In the genomic region with DNA sequence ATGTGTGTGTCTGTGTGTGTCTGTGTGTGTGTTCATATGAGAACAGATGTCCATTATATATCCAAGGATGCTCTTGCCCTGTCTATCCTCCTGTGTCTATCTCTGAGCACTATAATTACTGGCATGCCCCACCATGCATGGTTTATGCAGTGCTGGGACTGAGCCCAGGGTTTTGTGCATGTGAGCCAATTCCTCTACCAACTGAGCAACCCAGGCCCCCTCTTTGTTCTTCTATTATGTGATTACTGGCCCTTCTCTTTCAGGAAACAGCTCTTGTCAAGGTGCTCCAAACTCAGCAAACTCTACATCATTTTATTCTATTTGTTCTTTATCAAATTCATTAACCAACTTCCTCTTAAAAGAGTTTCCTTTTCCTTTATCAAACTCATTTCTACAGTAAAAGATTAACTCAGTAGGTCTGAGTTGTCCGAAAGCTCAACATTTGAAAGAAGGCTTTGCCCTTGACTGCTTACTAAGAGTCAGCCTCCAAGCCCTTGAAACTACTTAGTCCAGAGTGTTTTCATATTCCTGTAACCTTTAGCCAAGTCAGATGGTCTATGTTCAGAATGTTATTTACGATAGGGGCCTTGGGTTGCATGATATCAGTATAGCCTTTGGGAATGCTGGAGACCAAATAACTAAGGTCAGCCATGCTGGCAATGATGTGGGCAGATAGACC, we compare ENCODE assay signal across 21 mouse cellular contexts. TPM values are rescaled to one million over a fixed set of nuclear protein-coding genes. Genes with fewer than 3 reads are reported as not detected.
DNase-seq lines count a peak whose midpoint lies in the region; ATAC-seq and TF ChIP-seq lines count a peak whose summit lies in the region.
"Had no signal": no experiment of that assay in that cellular context is flagged by ENCODE, and none has a peak within 500 bp of the region (broad histone marks: within the 10 kb centered on the region; RNA-seq: fewer than 3 reads in every experiment).

No protein-coding gene starts in this region.

- no peak overlapping the region for H3K27ac ChIP-seq in forebrain, postnatal 0 days (ENCODE audit: low read depth, low read length)
- H3K27ac ChIP-seq in forebrain, embryonic 12.5 days = no peak overlapping the region
- H3K27ac ChIP-seq in intestine, embryonic 15.5 days = no peak overlapping the region
- peak overlapping the region; percentile 43 for H3K27ac ChIP-seq in lung, embryonic 16.5 days (ENCODE audit: low read length)
- H3K27ac ChIP-seq in stomach, embryonic 16.5 days (ENCODE audit: low read length) = peak overlapping the region; percentile 60; the same call in 1 of the 2 replicates
- no peak overlapping the region for H3K27ac ChIP-seq in kidney, embryonic 16.5 days (ENCODE audit: low read length)
- H3K27ac ChIP-seq: forebrain, embryonic 15.5 days; hindbrain, embryonic 10.5 days; hindbrain, postnatal 0 days; liver, embryonic 14.5 days; midbrain, embryonic 12.5 days had no signal

- no peak for TF ChIP-seq CTCF in forebrain, postnatal 0 days (IDR thresholded peaks at IDR 0.05; ENCODE audit: low read depth)

- H3K4me3 ChIP-seq in forebrain, postnatal 0 days (ENCODE audit: low read depth, low read length) = no peak overlapping the region
- H3K4me3 ChIP-seq in forebrain, embryonic 12.5 days (replicated peaks) = no peak overlapping the region
- no peak overlapping the region for H3K4me3 ChIP-seq in intestine, embryonic 15.5 days (replicated peaks)
- no peak overlapping the region for H3K4me3 ChIP-seq in lung, embryonic 16.5 days (ENCODE audit: low read length)
- H3K4me3 ChIP-seq in stomach, embryonic 16.5 days (replicated peaks; ENCODE audit: low read length) = no peak overlapping the region
- H3K4me3 ChIP-seq in kidney, embryonic 16.5 days (ENCODE audit: low read length) = no peak overlapping the region
- H3K4me3 ChIP-seq: forebrain, embryonic 15.5 days; hindbrain, embryonic 10.5 days; midbrain, embryonic 12.5 days had no signal

- H3K9me3 ChIP-seq in forebrain, postnatal 0 days (ENCODE audit: low read length) = no peaks in the 10 kb centered on the region
- H3K9me3 ChIP-seq in forebrain, embryonic 12.5 days = no peaks in the 10 kb centered on the region
- H3K9me3 ChIP-seq in intestine, embryonic 15.5 days = no peaks in the 10 kb centered on the region
- no peaks in the 10 kb centered on the region for H3K9me3 ChIP-seq in lung, embryonic 16.5 days (ENCODE audit: control insufficient read depth, low read length)
- H3K9me3 ChIP-seq in stomach, embryonic 16.5 days (replicated peaks; ENCODE audit: control insufficient read depth, low read length) = no peaks in the 10 kb centered on the region
- H3K9me3 ChIP-seq in kidney, embryonic 16.5 days (ENCODE audit: low read length) = no peaks in the 10 kb centered on the region
- H3K9me3 ChIP-seq: forebrain, embryonic 15.5 days; hindbrain, embryonic 10.5 days; midbrain, embryonic 12.5 days had no signal

- WGBS in forebrain, postnatal 0 days = 89% methylated on average over 2 of the region's 2 CpGs
- WGBS in forebrain, embryonic 12.5 days = 87% methylated on average over 2 of the region's 2 CpGs
- 75% methylated on average over 2 of the region's 2 CpGs for WGBS in intestine, embryonic 15.5 days
- WGBS in lung, embryonic 16.5 days = 68% methylated on average over 2 of the region's 2 CpGs
- whole genome bisulfite sequencing in stomach, embryonic 16.5 days = 71% methylated on average over 2 of the region's 2 CpGs
- WGBS in kidney, embryonic 16.5 days = 81% methylated on average over 2 of the region's 2 CpGs

- no peak for DNase-seq in forebrain, postnatal 0 days
- DNase-seq in layer of hippocampus, adult 18-20 months (ENCODE audit: low spot score in 2 of 2) = no peak
- DNase-seq: adrenal gland, postnatal 25 days; cerebellum, adult 2 months; gastrocnemius, postnatal 36 days; kidney, adult 9 months; thymus, adult 18-20 months had no signal

- no peaks in the 10 kb centered on the region for H3K27me3 ChIP-seq in forebrain, postnatal 0 days (ENCODE audit: insufficient read depth, low read length)
- peaks cover 19% of the 10 kb centered on the region for H3K27me3 ChIP-seq in forebrain, embryonic 12.5 days
- H3K27me3 ChIP-seq in intestine, embryonic 15.5 days (replicated peaks) = no peaks in the 10 kb centered on the region
- H3K27me3 ChIP-seq in lung, embryonic 16.5 days (ENCODE audit: control insufficient read depth, insufficient read depth, low read depth, low read length) = no peaks in the 10 kb centered on the region
- no peaks in the 10 kb centered on the region; the same call in 1 of the 2 replicates for H3K27me3 ChIP-seq in stomach, embryonic 16.5 days (ENCODE audit: control insufficient read depth, insufficient read depth, low read length)
- peaks cover 4% of the 10 kb centered on the region; the same call in 1 of the 2 replicates for H3K27me3 ChIP-seq in kidney, embryonic 16.5 days (ENCODE audit: insufficient read depth, low read length)
- H3K27me3 ChIP-seq: forebrain, embryonic 15.5 days had no signal

- no peak overlapping the region for H3K9ac ChIP-seq in forebrain, postnatal 0 days
- no peak overlapping the region for H3K9ac ChIP-seq in forebrain, embryonic 12.5 days
- no peak overlapping the region for H3K9ac ChIP-seq in intestine, embryonic 15.5 days
- no peak overlapping the region for H3K9ac ChIP-seq in lung, embryonic 16.5 days (ENCODE audit: low read length)
- H3K9ac ChIP-seq in stomach, embryonic 16.5 days (ENCODE audit: low read length) = no peak overlapping the region
- H3K9ac ChIP-seq in kidney, embryonic 16.5 days (replicated peaks; ENCODE audit: low read length) = no peak overlapping the region
- H3K9ac ChIP-seq: forebrain, embryonic 15.5 days; liver, embryonic 14.5 days; midbrain, embryonic 12.5 days had no signal

- H3K36me3 ChIP-seq in forebrain, postnatal 0 days (ENCODE audit: insufficient read depth) = no peaks in the 10 kb centered on the region
- no peaks in the 10 kb centered on the region for H3K36me3 ChIP-seq in forebrain, embryonic 12.5 days (replicated peaks)
- no peaks in the 10 kb centered on the region for H3K36me3 ChIP-seq in intestine, embryonic 15.5 days
- no peaks in the 10 kb centered on the region for H3K36me3 ChIP-seq in lung, embryonic 16.5 days (ENCODE audit: control insufficient read depth, insufficient read depth, low read length)
- no peaks in the 10 kb centered on the region for H3K36me3 ChIP-seq in stomach, embryonic 16.5 days (ENCODE audit: control insufficient read depth, insufficient read depth, low read length)
- H3K36me3 ChIP-seq in kidney, embryonic 16.5 days (ENCODE audit: insufficient read depth, low read length) = no peaks in the 10 kb centered on the region
- H3K36me3 ChIP-seq: forebrain, embryonic 15.5 days; hindbrain, embryonic 10.5 days; midbrain, embryonic 12.5 days had no signal

- H3K4me2 ChIP-seq in forebrain, postnatal 0 days (ENCODE audit: low read depth) = no peak overlapping the region
- no peak overlapping the region for H3K4me2 ChIP-seq in forebrain, embryonic 12.5 days
- H3K4me2 ChIP-seq in intestine, embryonic 15.5 days (replicated peaks) = no peak overlapping the region
- H3K4me2 ChIP-seq in lung, embryonic 16.5 days (ENCODE audit: low read depth, low read length) = no peak overlapping the region
- H3K4me2 ChIP-seq in stomach, embryonic 16.5 days (ENCODE audit: low read depth, low read length) = no peak overlapping the region
- H3K4me2 ChIP-seq in kidney, embryonic 16.5 days (replicated peaks; ENCODE audit: low read depth, low read length) = no peak overlapping the region
- H3K4me2 ChIP-seq: forebrain, embryonic 15.5 days; midbrain, embryonic 12.5 days had no signal

- 0 out of 2 replicates have a peak, but pooled peaks have one; percentile 20 for ATAC-seq in forebrain, postnatal 0 days
- no peak for ATAC-seq in forebrain, embryonic 12.5 days (ENCODE audit: low FRiP score)
- ATAC-seq in intestine, embryonic 15.5 days = peak; percentile 68; the same call in 1 of the 2 replicates
- ATAC-seq in lung, embryonic 16.5 days (ENCODE audit: low read depth) = peak; percentile 82
- ATAC-seq in stomach, embryonic 16.5 days (ENCODE audit: insufficient read depth, low FRiP score) = peak; percentile 74; the same call in 1 of the 2 replicates
- no peak for ATAC-seq in kidney, embryonic 16.5 days (ENCODE audit: low FRiP score, low TSS enrichment)
- ATAC-seq: forebrain, embryonic 15.5 days; hindbrain, postnatal 0 days had no signal

- H3K4me1 ChIP-seq in forebrain, postnatal 0 days (ENCODE audit: insufficient read depth) = no peaks in the 10 kb centered on the region
- no peaks in the 10 kb centered on the region for H3K4me1 ChIP-seq in forebrain, embryonic 12.5 days
- no peaks in the 10 kb centered on the region for H3K4me1 ChIP-seq in intestine, embryonic 15.5 days (replicated peaks)
- H3K4me1 ChIP-seq in lung, embryonic 16.5 days (replicated peaks; ENCODE audit: control insufficient read depth, insufficient read depth, low read length) = no peaks in the 10 kb centered on the region
- no peaks in the 10 kb centered on the region for H3K4me1 ChIP-seq in stomach, embryonic 16.5 days (ENCODE audit: control insufficient read depth, insufficient read depth, low read length)
- H3K4me1 ChIP-seq in kidney, embryonic 16.5 days (ENCODE audit: insufficient read depth, low read length) = no peaks in the 10 kb centered on the region
- H3K4me1 ChIP-seq: forebrain, embryonic 15.5 days; hindbrain, embryonic 10.5 days; midbrain, embryonic 12.5 days had no signal

RNA-seq across cellular contexts. Expression of gene Tceanc, which starts 7.4 kb away (rescaled TPM):
- total RNA-seq in forebrain, postnatal 0 days (2014; rRNA removed) = 4.6 TPM in 2 replicates
- polyA plus RNA-seq in forebrain, postnatal 0 days (2015; fragmentation: Nextera tagmentation; extraction: Ambion mirVana) = 2.6 and 3.0 TPM in 2 replicates
- 13.3 and 14.2 TPM in 2 replicates for polyA plus RNA-seq in forebrain, embryonic 12.5 days (2016; fragmentation: Nextera tagmentation; extraction: Ambion mirVana)
- 5.5 and 5.9 TPM in 2 replicates for polyA plus RNA-seq in intestine, embryonic 15.5 days (2015; fragmentation: Nextera tagmentation; extraction: Ambion mirVana)
- polyA plus RNA-seq in lung, embryonic 16.5 days (2015; fragmentation: Nextera tagmentation; extraction: Ambion mirVana) = 7.6 and 9.1 TPM in 2 replicates
- polyA plus RNA-seq in stomach, embryonic 16.5 days (2015; fragmentation: Nextera tagmentation; extraction: Ambion mirVana) = 5.2 and 5.4 TPM in 2 replicates
- 1 to 10 TPM; 1.0 to 1.5 TPM for total RNA-seq in layer of hippocampus, adult 18-20 months (2021)
- 9.6 and 9.9 TPM in 2 replicates for polyA plus RNA-seq in kidney, embryonic 16.5 days (2015; fragmentation: Nextera tagmentation; extraction: Ambion mirVana)

RNA-seq across cellular contexts. Expression of gene Rab9, which starts 46.1 kb away (rescaled TPM):
- total RNA-seq in forebrain, postnatal 0 days (2014; rRNA removed) = 43.5 and 43.8 TPM in 2 replicates
- 48.5 and 52.7 TPM in 2 replicates for polyA plus RNA-seq in forebrain, postnatal 0 days (2015; fragmentation: Nextera tagmentation; extraction: Ambion mirVana)
- 46.3 and 46.7 TPM in 2 replicates for polyA plus RNA-seq in forebrain, embryonic 12.5 days (2016; fragmentation: Nextera tagmentation; extraction: Ambion mirVana)
- polyA plus RNA-seq in intestine, embryonic 15.5 days (2015; fragmentation: Nextera tagmentation; extraction: Ambion mirVana) = 61.0 and 67.4 TPM in 2 replicates
- 64.5 and 67.6 TPM in 2 replicates for polyA plus RNA-seq in lung, embryonic 16.5 days (2015; fragmentation: Nextera tagmentation; extraction: Ambion mirVana)
- polyA plus RNA-seq in stomach, embryonic 16.5 days (2015; fragmentation: Nextera tagmentation; extraction: Ambion mirVana) = 51.2 and 54.4 TPM in 2 replicates
- total RNA-seq in layer of hippocampus, adult 18-20 months (2021) = 10 to 100 TPM; 36.5 to 39.0 TPM
- polyA plus RNA-seq in kidney, embryonic 16.5 days (2015; fragmentation: Nextera tagmentation; extraction: Ambion mirVana) = 46.2 and 48.7 TPM in 2 replicates

RNA-seq across cellular contexts. Expression of gene Egfl6, which starts 59.7 kb away (rescaled TPM):
- 1.2 and 1.4 TPM in 2 replicates for total RNA-seq in forebrain, postnatal 0 days (2014; rRNA removed)
- polyA plus RNA-seq in forebrain, postnatal 0 days (2015; fragmentation: Nextera tagmentation; extraction: Ambion mirVana) = 0.87 and 1.7 TPM in 2 replicates
- 8.5 and 8.8 TPM in 2 replicates for polyA plus RNA-seq in forebrain, embryonic 12.5 days (2016; fragmentation: Nextera tagmentation; extraction: Ambion mirVana)
- polyA plus RNA-seq in intestine, embryonic 15.5 days (2015; fragmentation: Nextera tagmentation; extraction: Ambion mirVana) = 5.2 and 5.3 TPM in 2 replicates
- 98.2 and 123 TPM in 2 replicates for polyA plus RNA-seq in lung, embryonic 16.5 days (2015; fragmentation: Nextera tagmentation; extraction: Ambion mirVana)
- polyA plus RNA-seq in stomach, embryonic 16.5 days (2015; fragmentation: Nextera tagmentation; extraction: Ambion mirVana) = 20.7 and 21.5 TPM in 2 replicates
- 1 to 10 TPM; 4.3 to 4.7 TPM for total RNA-seq in layer of hippocampus, adult 18-20 months (2021)
- 8.7 and 12.7 TPM in 2 replicates for polyA plus RNA-seq in kidney, embryonic 16.5 days (2015; fragmentation: Nextera tagmentation; extraction: Ambion mirVana)
- total RNA-seq: common myeloid progenitor, adult 5-6 weeks; megakaryocyte progenitor cell, adult 5-6 weeks; monocyte, adult 5-6 weeks had no signal
- polyA plus RNA-seq: C2C12 had no signal

Comparison
In these comparisons a context has a peak if more than half of its experiments do, and no peak if none do; other contexts are left out.
1. ATAC-seq: peak in forebrain, postnatal 0 days (single experiment), intestine, embryonic 15.5 days (single experiment), lung, embryonic 16.5 days (single experiment) and stomach, embryonic 16.5 days (single experiment); none in forebrain, embryonic 12.5 days (single experiment) and kidney, embryonic 16.5 days (single experiment).
2. H3K27ac ChIP-seq: peak in lung, embryonic 16.5 days (single experiment) and stomach, embryonic 16.5 days (single experiment); none in forebrain, postnatal 0 days (single experiment), forebrain, embryonic 12.5 days (single experiment), intestine, embryonic 15.5 days (single experiment) and kidney, embryonic 16.5 days (single experiment).